Mouse (Mus musculus) sigmoid colon, adult 10 weeks (tissue): ENCODE data around the gene Olfr730. TPM values are rescaled to one million over a fixed set of nuclear protein-coding genes. Genes with fewer than 3 reads are reported as not detected.

Source experiments
- polyA plus RNA-seq: library from polyadenylated mRNA; stranded (reverse); fragments of 350-450 nt; fragmentation: Illumina TruSeq; extraction: RNeasy Lipid Tissue Mini Kit (QIAGEN cat#74804); gene quantifications from one replicate; pipeline ENCODE4 v1.2.3, GENCODE M21; 2014; ENCODE audit warnings: low read depth, low replicate concordance

Olfr730 gene
- polyA plus RNA-seq: not detected

GRCm38 (mm10) chr14:50188098-50188497 lies at the start of gene Olfr730:
Olfr730 (minus strand) TSS chr14:50188198.

GRCm38 (mm10) chr14:50152810-50153209 lies 35.2 kb downstream of the Olfr730 start, which contains the start of gene Olfr729:
Olfr729 (minus strand) TSS chr14:50152910.

GRCm38 (mm10) chr14:50142580-50142979 lies 45.4 kb downstream of the Olfr730 start, which contains the start of gene Olfr728:
Olfr728 (minus strand) TSS chr14:50142680.

Other genes with a start within 250 kb of the Olfr730 start
- gene Olfr724, start 224.9 kb downstream of the Olfr730 start, polyA plus RNA-seq: not detected
- not detected for gene Olfr725, start 147.8 kb downstream of the Olfr730 start, polyA plus RNA-seq
- not detected for gene Olfr726, start 97.2 kb downstream of the Olfr730 start, polyA plus RNA-seq
- gene Olfr727, start 65.0 kb downstream of the Olfr730 start, polyA plus RNA-seq: not detected
- not detected for gene Olfr728, start 45.5 kb downstream of the Olfr730 start, polyA plus RNA-seq
- not detected for gene Olfr729, start 35.3 kb downstream of the Olfr730 start, polyA plus RNA-seq
- gene Olfr731, start 53.7 kb upstream of the Olfr730 start, polyA plus RNA-seq: not detected
- gene Olfr732, start 96.0 kb upstream of the Olfr730 start, polyA plus RNA-seq: not detected
- not detected for gene Olfr733, start 113.3 kb upstream of the Olfr730 start, polyA plus RNA-seq
- not detected for gene Olfr734, start 138.6 kb upstream of the Olfr730 start, polyA plus RNA-seq
- not detected for gene Olfr735, start 160.7 kb upstream of the Olfr730 start, polyA plus RNA-seq
- 1.4 TPM for gene Tlr11, start 169.7 kb upstream of the Olfr730 start, polyA plus RNA-seq
- gene Olfr736, start 193.0 kb upstream of the Olfr730 start, polyA plus RNA-seq: not detected
- gene Olfr738, start 219.4 kb upstream of the Olfr730 start, polyA plus RNA-seq: not detected
- not detected for gene Olfr739, start 230.4 kb upstream of the Olfr730 start, polyA plus RNA-seq